Mouse (Mus musculus) lung, postnatal 0 days (tissue): ENCODE data around the gene Cfap73. TPM values are rescaled to one million over a fixed set of nuclear protein-coding genes. Genes with fewer than 3 reads are reported as not detected.
A peak's percentile ranks its signal among the peaks of the same experiment; 100 is the strongest.

Experiments
- ATAC-seq: fragments of 200-750 bp; cut with Nextera tagmentation; 2 replicates; pipeline ENCODE4 v1.8.0; 2017; ENCODE audit warnings: moderate library complexity
- DNase-seq: peaks from one replicate; pipeline ENCODE4 v3.0.0-alpha.2; 2016; ENCODE audit warnings: low spot score
- H3K27ac ChIP-seq: fragments of 300-500 bp; sonication (generic); 2 replicates; pipeline ENCODE4 v1.5.1; 2014; ENCODE audit warnings: antibody characterized with exemption, mild to moderate bottlenecking, low read length, mixed read lengths
- H3K27me3 ChIP-seq: fragments of 300-500 bp; sonication (generic); replicated peaks from 2 replicates; pipeline ENCODE4 v1.6.1; 2014; ENCODE audit warnings: low read length, mixed read lengths; ENCODE audit not compliant: insufficient read depth
- H3K36me3 ChIP-seq: fragments of 300-500 bp; sonication (generic); 2 replicates; pipeline ENCODE4 v1.6.1; 2014; ENCODE audit warnings: low read length, mixed read lengths; ENCODE audit not compliant: insufficient read depth
- H3K4me1 ChIP-seq: fragments of 300-500 bp; sonication (generic); 2 replicates; pipeline ENCODE4 v1.6.1; 2014; ENCODE audit warnings: antibody characterized with exemption, low read depth, low read length, mixed read lengths; ENCODE audit not compliant: insufficient read depth
- H3K4me2 ChIP-seq: fragments of 300-500 bp; sonication (generic); replicated peaks from 2 replicates; pipeline ENCODE4 v1.6.1; 2014; ENCODE audit warnings: low read depth, mild to moderate bottlenecking, low read length, moderate library complexity, mixed read lengths
- H3K4me3 ChIP-seq: fragments of 300-500 bp; sonication (generic); 2 replicates; pipeline ENCODE4 v1.5.1; 2014; ENCODE audit warnings: low read depth, low read length
- H3K9ac ChIP-seq: fragments of 300-500 bp; sonication (generic); replicated peaks from 2 replicates; pipeline ENCODE4 v1.6.1; 2014; ENCODE audit warnings: low read depth, mild to moderate bottlenecking
- H3K9me3 ChIP-seq: fragments of 300-500 bp; sonication (generic); 2 replicates; pipeline ENCODE4 v1.6.1; 2016; ENCODE audit warnings: low read length, mixed read lengths
- CTCF ChIP-seq: IDR thresholded peaks from 2 replicates; pipeline ENCODE4 v1.5.1; 2016; ENCODE audit warnings: antibody characterized with exemption, mild to moderate bottlenecking
- EP300 ChIP-seq: IDR thresholded peaks from 2 replicates; pipeline ENCODE4 v1.6.1; 2016; ENCODE audit warnings: antibody characterized with exemption, mild to moderate bottlenecking, control low read depth
- WGBS: fragments of 180-500 bp; shearing (Covaris S2); extraction: QIAGEN DNeasy Blood & Tissue Kit; methylation state at CpG from one replicate; pipeline ENCODE4 v1.1.7; 2014; 5-methylcytosine and 5-hydroxymethylcytosine counted together
- polyA plus RNA-seq: library from polyadenylated mRNA; unstranded; fragments of >200 nt; fragmentation: Nextera tagmentation; extraction: Ambion mirVana; gene quantifications from 2 replicates; pipeline ENCODE4 v1.2.1, GENCODE M21; 2015

Gene Cfap73
- 1.3 and 2.0 TPM in 2 replicates for polyA plus RNA-seq

- Histone ChIP-seq H3K4me1 (no peaks in the 10 kb centered on the region), H3K36me3 (no peaks in the 10 kb centered on the region), H3K9ac (no peak within 1 kb of the TSS), H3K9me3 (no peaks in the 10 kb centered on the region), H3K27me3 (no peaks in the 10 kb centered on the region), H3K27ac (no peak within 1 kb of the TSS), H3K4me3 (no peak within 1 kb of the TSS), H3K4me2 (no peak within 1 kb of the TSS)
- DNase-seq (no peak), ATAC-seq (no peak)
- 40% methylated on average over 9 of the region's 9 CpGs for WGBS
- TF ChIP-seq CTCF (no peak), EP300 (no peak)
Observed at GRCm38 (mm10) chr5:120634131-120634530, at the start of gene Cfap73. Gene Cfap73 (minus strand): TSS chr5:120634235.

GRCm38 (mm10) chr5:120682982-120683771 is 49.1 kb upstream of the Cfap73 start:
- Histone ChIP-seq H3K9ac (no peak overlapping the region), H3K4me1 (no peaks in the 10 kb centered on the region), H3K9me3 (no peaks in the 10 kb centered on the region), H3K27ac (no peak overlapping the region), H3K36me3 (no peaks in the 10 kb centered on the region), H3K27me3 (0 out of 2 replicates have a peak, but pooled peaks cover 5% of the 10 kb centered on the region), H3K4me2 (no peak overlapping the region), H3K4me3 (no peak overlapping the region)
- no peak for ATAC-seq
- TF ChIP-seq CTCF (no peak), EP300 (no peak)
- WGBS: 10% methylated on average over 24 of the region's 24 CpGs
- DNase-seq: no peak

GRCm38 (mm10) chr5:120680918-120681317 is 46.9 kb upstream of the Cfap73 start:
- H3K27me3 ChIP-seq: 0 out of 2 replicates have a peak, but pooled peaks cover 5% of the 10 kb centered on the region
- ATAC-seq: no peak
- no peak for DNase-seq
- no peak overlapping the region for H3K4me2 ChIP-seq
- WGBS: 89% methylated on average over 18 of the region's 18 CpGs
- H3K27ac ChIP-seq: no peak overlapping the region
- no peak overlapping the region for H3K9ac ChIP-seq
- H3K36me3 ChIP-seq: no peaks in the 10 kb centered on the region
- TF ChIP-seq EP300: no peak
- TF ChIP-seq CTCF: no peak
- H3K9me3 ChIP-seq: no peaks in the 10 kb centered on the region
- no peaks in the 10 kb centered on the region for H3K4me1 ChIP-seq
- H3K4me3 ChIP-seq: no peak overlapping the region

- ATAC-seq: peak; percentile 84
- TF ChIP-seq EP300 (no peak), CTCF (peak; percentile 76)
- no peak overlapping the region for H3K9ac ChIP-seq
- H3K36me3 ChIP-seq: no peaks in the 10 kb centered on the region
- peak overlapping the region; percentile 12; the same call in 1 of the 2 replicates for H3K4me3 ChIP-seq
- peak overlapping the region; percentile 47 for H3K4me2 ChIP-seq
- H3K27ac ChIP-seq: no peak overlapping the region
- DNase-seq: peak; percentile 94
- no peaks in the 10 kb centered on the region for H3K9me3 ChIP-seq
- H3K27me3 ChIP-seq: 0 out of 2 replicates have a peak, but pooled peaks cover 5% of the 10 kb centered on the region
- H3K4me1 ChIP-seq: no peaks in the 10 kb centered on the region
- WGBS: under 1% methylated on average over 24 of the region's 24 CpGs
Observed at GRCm38 (mm10) chr5:120679676-120680555, 45.9 kb upstream of the Cfap73 start.

- DNase-seq (peak; percentile 26), ATAC-seq (no peak)
- Histone ChIP-seq H3K36me3 (no peaks in the 10 kb centered on the region), H3K27me3 (no peaks in the 10 kb centered on the region), H3K9me3 (no peaks in the 10 kb centered on the region), H3K4me2 (no peak overlapping the region), H3K9ac (no peak overlapping the region), H3K4me3 (no peak overlapping the region), H3K4me1 (no peaks in the 10 kb centered on the region), H3K27ac (no peak overlapping the region)
- TF ChIP-seq CTCF: no peak
- TF ChIP-seq EP300: no peak
- 22% methylated on average over 2 of the region's 2 CpGs for WGBS
Observed at GRCm38 (mm10) chr5:120677516-120677915, 43.5 kb upstream of the Cfap73 start.
